Mouse (Mus musculus): ENCODE measurements at regions not wholly inside any gene's neighbourhood (a gene's known extent, or its start where the extent isn't known, plus 50 kb on each side); places are given as distances from the start of the nearest gene placed in this dataset.
"Not testable (repeated sequence)": the region's sequence is repeated elsewhere in the genome, so short reads cannot be mapped to it uniquely, and the experiment has no call there.

DNA sequence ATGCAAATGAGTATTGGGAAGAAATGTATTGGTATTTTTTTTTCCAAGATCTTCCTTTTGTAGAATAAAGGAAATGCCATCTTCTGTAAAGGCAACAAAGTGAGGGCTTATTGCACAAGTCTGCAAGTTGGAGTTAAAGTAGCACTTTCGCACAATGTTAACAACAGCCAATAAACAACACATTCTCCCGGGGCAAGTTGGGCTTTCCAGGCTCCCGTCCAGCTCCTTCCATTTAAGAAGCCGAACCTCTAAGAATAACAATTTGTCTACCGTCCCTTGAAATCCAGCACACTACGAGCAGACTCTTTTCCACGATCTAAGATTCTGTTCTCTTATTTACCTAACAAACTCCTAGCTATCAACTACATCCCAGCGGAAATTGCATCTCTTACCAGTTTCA, 199.9 kb upstream of the G2e3 start:
- H3K9ac ChIP-seq (replicated peaks; ENCODE audit: low read length) = no peak overlapping the region
- H3K4me1 ChIP-seq (ENCODE audit: control insufficient read depth, insufficient read depth, low read length) = no peaks in the 10 kb centered on the region
- no peak overlapping the region for H3K4me3 ChIP-seq (replicated peaks; ENCODE audit: low read depth, low read length)
- no peaks in the 10 kb centered on the region for H3K27me3 ChIP-seq (ENCODE audit: control insufficient read depth, insufficient read depth, low read length)
- no peak for DNase-seq
- no peak overlapping the region for H3K27ac ChIP-seq (replicated peaks; ENCODE audit: low read depth, low read length)
- 90% methylated on average over 8 of the region's 8 CpGs for WGBS
- H3K9me3 ChIP-seq (ENCODE audit: control insufficient read depth, low read length) = no peaks in the 10 kb centered on the region
- no peaks in the 10 kb centered on the region for H3K36me3 ChIP-seq (ENCODE audit: control insufficient read depth, insufficient read depth, low read length)
- no peak overlapping the region for H3K4me2 ChIP-seq (ENCODE audit: low read length)
- no peak for ATAC-seq (ENCODE audit: low FRiP score, low TSS enrichment)

DNA sequence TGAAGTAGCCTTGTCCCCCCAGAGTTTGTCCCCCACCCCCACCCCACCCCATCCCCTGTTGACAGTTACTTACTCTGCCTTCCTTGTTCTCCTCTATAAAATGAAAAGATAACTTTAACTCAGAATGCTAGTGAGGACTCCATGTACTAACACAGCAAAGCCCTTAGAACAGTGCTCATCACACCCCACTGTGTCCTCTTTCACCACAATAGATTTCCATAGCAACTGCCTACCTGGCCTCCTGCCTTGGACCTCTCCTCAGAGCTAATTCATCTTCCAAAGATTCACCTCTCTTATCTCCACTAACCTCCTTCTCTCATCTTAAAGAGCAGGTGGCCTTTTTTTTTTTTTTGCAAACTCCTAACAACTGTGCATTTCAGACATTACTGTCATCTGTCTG, 204.0 kb upstream of the G2e3 start:
- no peak overlapping the region for H3K4me2 ChIP-seq (ENCODE audit: low read length)
- H3K4me1 ChIP-seq (ENCODE audit: control insufficient read depth, insufficient read depth, low read length) = no peaks in the 10 kb centered on the region
- H3K27ac ChIP-seq (replicated peaks; ENCODE audit: low read depth, low read length) = no peak overlapping the region
- H3K9ac ChIP-seq (replicated peaks; ENCODE audit: low read length) = no peak overlapping the region
- H3K9me3 ChIP-seq (ENCODE audit: control insufficient read depth, low read length) = no peaks in the 10 kb centered on the region
- no peak overlapping the region for H3K4me3 ChIP-seq (replicated peaks; ENCODE audit: low read depth, low read length)
- no peaks in the 10 kb centered on the region for H3K36me3 ChIP-seq (ENCODE audit: control insufficient read depth, insufficient read depth, low read length)
- no peaks in the 10 kb centered on the region for H3K27me3 ChIP-seq (ENCODE audit: control insufficient read depth, insufficient read depth, low read length)
- DNase-seq (no peak), ATAC-seq (ENCODE audit: low FRiP score, low TSS enrichment) (no peak)

DNA sequence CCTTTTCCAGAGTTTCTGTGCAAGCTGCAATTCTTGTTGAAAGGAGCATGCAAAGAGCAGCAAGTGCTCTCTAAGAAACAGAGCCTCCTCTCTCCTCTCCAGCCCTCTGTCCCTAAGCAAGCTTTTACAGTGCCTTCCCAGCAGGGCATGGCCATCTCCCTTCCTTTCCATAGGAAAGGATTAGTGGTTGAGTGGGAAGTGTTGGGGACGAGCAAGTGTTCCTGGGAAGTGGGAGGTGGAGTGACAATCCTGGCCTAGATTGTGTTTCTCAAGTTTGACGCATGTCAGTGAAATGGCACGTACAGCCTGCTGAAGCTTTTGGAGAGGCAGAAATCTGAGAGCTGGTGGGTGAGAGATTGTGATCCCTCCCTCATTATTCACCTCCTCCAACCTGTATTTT, 204.7 kb upstream of the G2e3 start:
- H3K27me3 ChIP-seq (ENCODE audit: control insufficient read depth, insufficient read depth, low read length) = no peaks in the 10 kb centered on the region
- ATAC-seq (ENCODE audit: low FRiP score, low TSS enrichment) (no peak), DNase-seq (no peak)
- WGBS = 49% methylated on average over 3 of the region's 3 CpGs
- H3K4me2 ChIP-seq (ENCODE audit: low read length) = no peak overlapping the region
- H3K4me1 ChIP-seq (ENCODE audit: control insufficient read depth, insufficient read depth, low read length) = no peaks in the 10 kb centered on the region
- no peak overlapping the region for H3K9ac ChIP-seq (replicated peaks; ENCODE audit: low read length)
- no peaks in the 10 kb centered on the region for H3K36me3 ChIP-seq (ENCODE audit: control insufficient read depth, insufficient read depth, low read length)
- no peak overlapping the region for H3K4me3 ChIP-seq (replicated peaks; ENCODE audit: low read depth, low read length)
- no peaks in the 10 kb centered on the region for H3K9me3 ChIP-seq (ENCODE audit: control insufficient read depth, low read length)
- H3K27ac ChIP-seq (replicated peaks; ENCODE audit: low read depth, low read length) = no peak overlapping the region

DNA sequence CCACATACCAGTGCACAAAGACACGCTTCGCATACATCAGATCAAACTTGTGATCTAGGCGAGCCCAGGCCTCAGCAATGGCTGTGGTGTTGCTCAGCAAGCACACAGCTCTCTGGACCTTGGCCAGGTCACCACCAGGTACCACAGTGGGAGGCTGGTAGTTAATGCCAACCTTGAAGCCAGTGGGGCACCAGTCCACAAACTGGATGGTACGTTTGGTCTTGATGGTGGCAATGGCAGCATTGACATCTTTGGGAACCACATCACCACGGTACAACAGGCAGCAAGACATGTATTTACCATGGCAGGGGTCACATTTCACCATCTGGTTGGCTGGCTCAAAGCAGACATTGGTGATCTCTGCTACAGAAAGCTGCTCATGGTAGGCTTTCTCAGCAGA, 214.2 kb upstream of the G2e3 start:
- not testable (repeated sequence) for H3K4me2 ChIP-seq (ENCODE audit: low read length); H3K36me3 ChIP-seq (ENCODE audit: control insufficient read depth, insufficient read depth, low read length); ATAC-seq (ENCODE audit: low FRiP score, low TSS enrichment); DNase-seq; H3K4me3 ChIP-seq (replicated peaks; ENCODE audit: low read depth, low read length); H3K9ac ChIP-seq (replicated peaks; ENCODE audit: low read length); H3K27ac ChIP-seq (replicated peaks; ENCODE audit: low read depth, low read length); H3K27me3 ChIP-seq (ENCODE audit: control insufficient read depth, insufficient read depth, low read length); H3K9me3 ChIP-seq (ENCODE audit: control insufficient read depth, low read length); H3K4me1 ChIP-seq (ENCODE audit: control insufficient read depth, insufficient read depth, low read length)
- WGBS = 89% methylated on average over 5 of the region's 5 CpGs

DNA sequence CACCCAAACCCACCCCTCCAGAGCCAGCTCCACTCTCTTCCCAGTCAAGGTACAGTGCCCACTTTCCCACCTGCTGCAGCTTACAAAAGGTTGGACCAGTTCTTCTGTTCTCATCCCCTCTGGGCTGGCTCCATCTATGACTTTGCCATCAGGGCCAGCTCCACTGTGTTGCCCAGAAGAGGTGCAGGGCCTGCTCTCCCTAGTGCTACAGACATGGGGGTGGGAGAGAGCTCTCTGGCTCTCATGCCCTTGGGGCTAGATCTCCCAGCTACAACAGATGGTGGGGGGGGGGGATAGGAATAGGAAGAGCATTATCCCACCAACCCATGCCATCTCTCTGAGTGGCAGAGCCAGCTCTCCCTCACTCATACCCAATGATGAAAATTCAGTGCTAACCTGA, 219.6 kb upstream of the G2e3 start:
- H3K36me3 ChIP-seq (ENCODE audit: control insufficient read depth, insufficient read depth, low read length) = no peaks in the 10 kb centered on the region
- ATAC-seq (ENCODE audit: low FRiP score, low TSS enrichment) (no peak), DNase-seq (no peak)
- H3K27me3 ChIP-seq (ENCODE audit: control insufficient read depth, insufficient read depth, low read length) = no peaks in the 10 kb centered on the region
- H3K4me1 ChIP-seq (ENCODE audit: control insufficient read depth, insufficient read depth, low read length) = no peaks in the 10 kb centered on the region
- no peak overlapping the region for H3K4me2 ChIP-seq (ENCODE audit: low read length)
- H3K9ac ChIP-seq (replicated peaks; ENCODE audit: low read length) = no peak overlapping the region
- H3K27ac ChIP-seq (replicated peaks; ENCODE audit: low read depth, low read length) = no peak overlapping the region
- H3K9me3 ChIP-seq (ENCODE audit: control insufficient read depth, low read length) = no peaks in the 10 kb centered on the region
- no peak overlapping the region for H3K4me3 ChIP-seq (replicated peaks; ENCODE audit: low read depth, low read length)

DNA sequence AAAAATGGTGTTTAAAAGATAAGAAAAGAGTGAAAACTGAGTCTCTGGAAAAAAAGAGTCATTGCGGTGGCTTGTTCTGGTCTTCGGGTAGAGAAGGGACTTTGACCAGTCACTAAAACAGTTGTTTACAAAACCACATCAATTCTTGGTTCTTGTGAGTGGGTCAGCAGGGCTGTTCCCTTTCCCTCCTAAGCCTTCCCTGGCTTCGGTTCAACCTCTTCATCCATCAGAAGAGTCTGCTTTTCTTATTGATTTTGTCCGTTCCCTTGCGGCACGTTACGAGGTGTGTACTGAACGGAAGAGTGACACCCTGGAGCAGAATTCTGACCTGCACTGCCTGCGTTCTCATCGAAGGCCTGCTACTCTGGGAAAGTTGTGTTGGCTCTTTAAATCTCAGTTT, 229.1 kb upstream of the G2e3 start:
- 0 out of 2 replicates have a peak overlapping the region, but pooled peaks have one; percentile 22 for H3K27ac ChIP-seq (replicated peaks; ENCODE audit: low read depth, low read length)
- no peaks in the 10 kb centered on the region for H3K4me1 ChIP-seq (ENCODE audit: control insufficient read depth, insufficient read depth, low read length)
- DNase-seq (no peak), ATAC-seq (ENCODE audit: low FRiP score, low TSS enrichment) (no peak)
- 92% methylated on average over 10 of the region's 10 CpGs for WGBS
- H3K36me3 ChIP-seq (ENCODE audit: control insufficient read depth, insufficient read depth, low read length) = no peaks in the 10 kb centered on the region
- no peak overlapping the region for H3K9ac ChIP-seq (replicated peaks; ENCODE audit: low read length)
- no peaks in the 10 kb centered on the region for H3K9me3 ChIP-seq (ENCODE audit: control insufficient read depth, low read length)
- H3K27me3 ChIP-seq (ENCODE audit: control insufficient read depth, insufficient read depth, low read length) = no peaks in the 10 kb centered on the region
- no peak overlapping the region for H3K4me2 ChIP-seq (ENCODE audit: low read length)
- no peak overlapping the region for H3K4me3 ChIP-seq (replicated peaks; ENCODE audit: low read depth, low read length)

DNA sequence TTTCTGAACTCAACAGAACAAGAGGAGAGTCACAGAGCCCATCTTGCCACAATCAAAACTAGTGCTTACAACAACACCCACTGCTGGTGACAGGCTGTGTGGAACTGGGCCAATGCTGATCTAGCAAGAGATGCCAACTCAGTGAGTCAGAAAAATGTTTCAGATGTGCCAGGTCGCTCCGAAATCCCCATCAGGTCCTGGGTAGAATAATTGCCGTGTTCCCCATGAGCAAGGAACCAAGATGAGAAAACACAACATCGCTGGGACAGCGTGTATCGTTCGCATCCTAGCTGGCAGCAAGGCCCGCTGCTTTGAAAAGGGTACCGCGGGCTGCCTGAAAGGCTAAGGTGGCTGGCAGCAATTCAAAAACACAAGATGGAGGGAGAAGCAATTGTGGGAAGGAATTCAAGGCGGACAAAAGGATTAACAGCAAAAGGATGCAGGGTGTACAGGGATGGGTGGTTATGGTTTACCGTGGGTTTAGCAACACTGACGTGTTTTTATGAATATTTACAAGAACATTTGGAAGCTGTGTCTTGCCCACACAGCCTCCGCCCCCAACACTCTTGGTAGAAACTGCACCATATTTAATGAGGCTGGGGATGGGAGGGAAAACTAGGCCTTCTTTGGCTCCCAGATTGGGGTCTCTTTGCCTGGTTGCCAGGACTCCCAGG, 229.7 kb upstream of the G2e3 start:
- no peak overlapping the region for H3K9ac ChIP-seq (replicated peaks; ENCODE audit: low read length)
- no peak overlapping the region for H3K4me2 ChIP-seq (ENCODE audit: low read length)
- no peaks in the 10 kb centered on the region for H3K27me3 ChIP-seq (ENCODE audit: control insufficient read depth, insufficient read depth, low read length)
- no peaks in the 10 kb centered on the region for H3K36me3 ChIP-seq (ENCODE audit: control insufficient read depth, insufficient read depth, low read length)
- H3K4me3 ChIP-seq (replicated peaks; ENCODE audit: low read depth, low read length) = no peak overlapping the region
- peak; percentile 66 for ATAC-seq (ENCODE audit: low FRiP score, low TSS enrichment)
- peak overlapping the region; percentile 37 for H3K27ac ChIP-seq (replicated peaks; ENCODE audit: low read depth, low read length)
- H3K4me1 ChIP-seq (ENCODE audit: control insufficient read depth, insufficient read depth, low read length) = no peaks in the 10 kb centered on the region
- WGBS = 62% methylated on average over 14 of the region's 14 CpGs
- no peaks in the 10 kb centered on the region for H3K9me3 ChIP-seq (ENCODE audit: control insufficient read depth, low read length)
- peak; percentile 74 for DNase-seq

DNA sequence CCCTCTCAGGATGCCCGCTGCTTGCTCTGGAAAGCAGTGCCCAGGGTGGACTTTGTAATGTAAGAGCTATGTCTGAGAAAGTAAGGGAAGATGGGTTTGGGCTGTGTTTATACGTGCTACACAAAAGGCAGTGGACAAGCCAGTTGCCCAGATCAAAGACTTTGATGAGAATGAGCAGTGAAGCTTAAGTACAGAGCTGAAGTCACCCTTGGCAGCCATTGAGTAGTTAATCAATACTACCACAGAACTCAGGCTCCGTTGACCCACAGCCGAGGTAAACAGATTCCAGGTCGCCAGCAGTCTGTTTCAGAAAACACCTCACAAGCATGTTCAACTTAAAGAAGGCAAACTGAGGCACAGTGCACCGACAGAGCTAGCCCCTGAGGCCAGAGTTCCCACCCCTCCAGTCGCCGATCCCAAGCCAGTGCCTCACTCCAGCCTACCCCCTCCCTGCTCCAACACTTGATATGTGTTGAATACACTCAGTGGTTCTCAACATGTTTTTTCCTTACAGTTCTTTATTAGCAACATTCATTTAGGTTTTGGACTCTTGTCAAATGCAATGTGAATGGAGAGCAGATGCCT, 230.3 kb upstream of the G2e3 start:
- H3K27ac ChIP-seq (replicated peaks; ENCODE audit: low read depth, low read length) = peak overlapping the region; percentile 37; the same call in 1 of the 2 replicates
- H3K9me3 ChIP-seq (ENCODE audit: control insufficient read depth, low read length) = no peaks in the 10 kb centered on the region
- H3K4me2 ChIP-seq (ENCODE audit: low read length) = no peak overlapping the region
- H3K9ac ChIP-seq (replicated peaks; ENCODE audit: low read length) = no peak overlapping the region
- ATAC-seq (ENCODE audit: low FRiP score, low TSS enrichment) = peak; percentile 65; the same call in 1 of the 2 replicates
- H3K36me3 ChIP-seq (ENCODE audit: control insufficient read depth, insufficient read depth, low read length) = no peaks in the 10 kb centered on the region
- H3K27me3 ChIP-seq (ENCODE audit: control insufficient read depth, insufficient read depth, low read length) = no peaks in the 10 kb centered on the region
- WGBS = 65% methylated on average over 8 of the region's 8 CpGs
- no peak overlapping the region for H3K4me3 ChIP-seq (replicated peaks; ENCODE audit: low read depth, low read length)
- no peaks in the 10 kb centered on the region for H3K4me1 ChIP-seq (ENCODE audit: control insufficient read depth, insufficient read depth, low read length)
- no peak for DNase-seq

DNA sequence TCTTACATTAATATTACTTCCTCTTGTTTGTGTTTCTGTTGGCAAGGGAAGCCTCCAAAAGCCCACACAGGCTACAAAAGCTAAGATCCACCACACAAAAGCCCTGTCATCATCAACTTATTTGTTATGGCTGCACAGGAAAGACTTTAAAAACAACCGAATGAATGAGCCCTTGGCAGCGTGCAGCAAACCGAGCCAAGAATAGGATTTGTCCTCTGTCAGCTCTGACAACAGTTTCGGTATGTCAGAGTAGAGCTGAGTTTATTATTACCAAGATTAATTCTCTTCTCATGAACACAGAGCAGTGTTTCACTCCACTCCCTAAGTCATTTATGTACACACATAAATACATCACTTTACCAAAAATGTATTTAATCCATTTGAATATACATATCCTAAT, 236.1 kb upstream of the G2e3 start:
- H3K36me3 ChIP-seq (ENCODE audit: control insufficient read depth, insufficient read depth, low read length) = no peaks in the 10 kb centered on the region
- no peaks in the 10 kb centered on the region for H3K4me1 ChIP-seq (ENCODE audit: control insufficient read depth, insufficient read depth, low read length)
- no peak overlapping the region for H3K27ac ChIP-seq (replicated peaks; ENCODE audit: low read depth, low read length)
- H3K4me2 ChIP-seq (ENCODE audit: low read length) = no peak overlapping the region
- DNase-seq (peak; percentile 27), ATAC-seq (ENCODE audit: low FRiP score, low TSS enrichment) (no peak)
- H3K27me3 ChIP-seq (ENCODE audit: control insufficient read depth, insufficient read depth, low read length) = no peaks in the 10 kb centered on the region
- H3K4me3 ChIP-seq (replicated peaks; ENCODE audit: low read depth, low read length) = no peak overlapping the region
- H3K9ac ChIP-seq (replicated peaks; ENCODE audit: low read length) = no peak overlapping the region
- H3K9me3 ChIP-seq (ENCODE audit: control insufficient read depth, low read length) = no peaks in the 10 kb centered on the region
- 32% methylated on average over 4 of the region's 4 CpGs for WGBS

Data from midbrain, embryonic 14.5 days (tissue).